Mouse (Mus musculus): ENCODE measurements at regions not wholly inside any gene's neighbourhood (a gene's known extent, or its start where the extent isn't known, plus 50 kb on each side); places are given as distances from the start of the nearest gene placed in this dataset.

GRCm38 (mm10) chr7:124708771-124709485, 726.3 kb downstream of the Hs3st4 start:
- TF ChIP-seq CTCF (IDR thresholded peaks at IDR 0.05; ENCODE audit: low read depth) (no peak), EP300 (IDR thresholded peaks at IDR 0.05; ENCODE audit: low read depth) (no peak)

All from liver, postnatal 0 days (tissue).